Mouse (Mus musculus) limb, embryonic 11.5 days (tissue): ENCODE measurements at regions not wholly inside any gene's neighbourhood (a gene's known extent, or its start where the extent isn't known, plus 50 kb on each side); places are given as distances from the start of the nearest gene placed in this dataset.

Experiments used
- ATAC-seq: fragments of 200-750 bp; cut with Nextera tagmentation; 2 replicates; pipeline ENCODE4 v1.8.0; 2017; ENCODE audit warnings: low read depth; ENCODE audit not compliant: insufficient number of reproducible peaks, low FRiP score, low TSS enrichment
- DNase-seq: peaks from one replicate; pipeline ENCODE4 v3.0.0-alpha.2; 2015; ENCODE audit warnings: low spot score
- H3K27ac ChIP-seq: fragments of 300-500 bp; sonication (generic); replicated peaks from 2 replicates; pipeline ENCODE4 v1.5.1; 2014; ENCODE audit warnings: low read depth, mild to moderate bottlenecking, low read length
- H3K27me3 ChIP-seq: fragments of 300-500 bp; sonication (generic); 2 replicates; pipeline ENCODE4 v1.6.1; 2014; ENCODE audit warnings: mild to moderate bottlenecking, low read length, mixed read lengths; ENCODE audit not compliant: control insufficient read depth, insufficient read depth
- H3K36me3 ChIP-seq: fragments of 300-500 bp; sonication (generic); 2 replicates; pipeline ENCODE4 v1.6.1; 2014; ENCODE audit warnings: mild to moderate bottlenecking, low read length, moderate library complexity, mixed read lengths; ENCODE audit not compliant: control insufficient read depth, insufficient read depth
- H3K4me1 ChIP-seq: fragments of 300-500 bp; sonication (generic); 2 replicates; pipeline ENCODE4 v1.6.1; 2014; ENCODE audit warnings: low read length, mixed read lengths; ENCODE audit not compliant: control insufficient read depth, insufficient read depth
- H3K4me2 ChIP-seq: fragments of 300-500 bp; sonication (generic); 2 replicates; pipeline ENCODE4 v1.6.1; 2014; ENCODE audit warnings: low read depth, mild to moderate bottlenecking, moderate library complexity; ENCODE audit not compliant: severe bottlenecking
- H3K4me3 ChIP-seq: fragments of 300-500 bp; sonication (generic); 2 replicates; pipeline ENCODE4 v1.5.1; 2014; ENCODE audit warnings: low read depth, low read length
- H3K9ac ChIP-seq: fragments of 300-500 bp; sonication (generic); 2 replicates; pipeline ENCODE4 v1.6.1; 2014; ENCODE audit warnings: mild to moderate bottlenecking, low read length
- H3K9me3 ChIP-seq: fragments of 300-500 bp; sonication (generic); 2 replicates; pipeline ENCODE4 v1.6.1; 2016; ENCODE audit warnings: low read length; ENCODE audit not compliant: control insufficient read depth
- WGBS: fragments of 180-500 bp; shearing (Covaris S2); extraction: QIAGEN DNeasy Blood & Tissue Kit; methylation state at CpG from one replicate; pipeline ENCODE4 v1.1.7; 2014; 5-methylcytosine and 5-hydroxymethylcytosine counted together

GRCm38 (mm10) chr6:143361149-143361725 is 194.2 kb downstream of the Etnk1 start:
- Histone ChIP-seq H3K4me3 (no peak overlapping the region), H3K27me3 (no peaks in the 10 kb centered on the region), H3K4me2 (no peak overlapping the region), H3K9me3 (no peaks in the 10 kb centered on the region), H3K27ac (no peak overlapping the region), H3K9ac (no peak overlapping the region), H3K36me3 (no peaks in the 10 kb centered on the region), H3K4me1 (no peaks in the 10 kb centered on the region)
- no peak for ATAC-seq
- no peak for DNase-seq
- WGBS: 83% methylated on average over 5 of the region's 5 CpGs

GRCm38 (mm10) chr6:143361963-143362362 is 194.9 kb downstream of the Etnk1 start:
- Histone ChIP-seq H3K27ac (no peak overlapping the region), H3K27me3 (no peaks in the 10 kb centered on the region), H3K4me3 (no peak overlapping the region), H3K4me2 (no peak overlapping the region), H3K9me3 (no peaks in the 10 kb centered on the region), H3K4me1 (no peaks in the 10 kb centered on the region), H3K36me3 (no peaks in the 10 kb centered on the region), H3K9ac (no peak overlapping the region)
- no peak for ATAC-seq
- no peak for DNase-seq
- WGBS: 94% methylated on average over 2 of the region's 2 CpGs

GRCm38 (mm10) chr6:143365840-143366239 is 198.8 kb downstream of the Etnk1 start:
- H3K4me1 ChIP-seq: no peaks in the 10 kb centered on the region
- ATAC-seq: no peak
- H3K27me3 ChIP-seq: no peaks in the 10 kb centered on the region
- H3K27ac ChIP-seq: no peak overlapping the region
- no peaks in the 10 kb centered on the region for H3K9me3 ChIP-seq
- no peak overlapping the region for H3K4me2 ChIP-seq
- H3K36me3 ChIP-seq: no peaks in the 10 kb centered on the region
- no peak overlapping the region for H3K4me3 ChIP-seq
- H3K9ac ChIP-seq: no peak overlapping the region
- 88% methylated on average over 5 of the region's 5 CpGs for WGBS
- DNase-seq: no peak

GRCm38 (mm10) chr6:143367804-143368203 is 200.8 kb downstream of the Etnk1 start:
- DNase-seq: no peak

GRCm38 (mm10) chr6:143368646-143369045 is 201.6 kb downstream of the Etnk1 start:
- 78% methylated on average over 8 of the region's 8 CpGs for WGBS
- Histone ChIP-seq H3K4me3 (no peak overlapping the region), H3K4me2 (no peak overlapping the region), H3K4me1 (no peaks in the 10 kb centered on the region), H3K9me3 (no peaks in the 10 kb centered on the region), H3K36me3 (no peaks in the 10 kb centered on the region), H3K27me3 (no peaks in the 10 kb centered on the region), H3K9ac (no peak overlapping the region), H3K27ac (no peak overlapping the region)
- DNase-seq: no peak
- ATAC-seq: no peak

More at GRCm38 (mm10) chr6:143367804-143368203, 200.8 kb downstream of the Etnk1 start:
- Histone ChIP-seq H3K9me3 (no peaks in the 10 kb centered on the region), H3K4me3 (no peak overlapping the region), H3K27ac (no peak overlapping the region), H3K4me1 (no peaks in the 10 kb centered on the region), H3K27me3 (no peaks in the 10 kb centered on the region), H3K4me2 (no peak overlapping the region), H3K36me3 (no peaks in the 10 kb centered on the region), H3K9ac (no peak overlapping the region)
- no peak for ATAC-seq
- WGBS: 77% methylated on average over 3 of the region's 3 CpGs

GRCm38 (mm10) chr6:143372487-143372886 is 205.5 kb downstream of the Etnk1 start:
- Histone ChIP-seq H3K36me3 (no peaks in the 10 kb centered on the region), H3K4me2 (no peak overlapping the region), H3K9ac (no peak overlapping the region), H3K4me1 (no peaks in the 10 kb centered on the region), H3K27ac (no peak overlapping the region), H3K27me3 (no peaks in the 10 kb centered on the region), H3K9me3 (no peaks in the 10 kb centered on the region), H3K4me3 (no peak overlapping the region)
- 53% methylated on average over 5 of the region's 5 CpGs for WGBS
- ATAC-seq (no peak), DNase-seq (no peak)

GRCm38 (mm10) chr6:143373686-143374273 is 206.8 kb downstream of the Etnk1 start:
- no peaks in the 10 kb centered on the region for H3K4me1 ChIP-seq
- no peak overlapping the region for H3K4me2 ChIP-seq
- ATAC-seq (no peak; the same call in 1 of the 2 replicates), DNase-seq (peak; percentile 76)
- no peaks in the 10 kb centered on the region for H3K36me3 ChIP-seq
- no peaks in the 10 kb centered on the region for H3K27me3 ChIP-seq
- 53% methylated on average over 15 of the region's 15 CpGs for WGBS
- no peak overlapping the region for H3K9ac ChIP-seq
- H3K9me3 ChIP-seq: no peaks in the 10 kb centered on the region
- H3K4me3 ChIP-seq: no peak overlapping the region
- no peak overlapping the region for H3K27ac ChIP-seq

GRCm38 (mm10) chr6:143375951-143376713 is 209.1 kb downstream of the Etnk1 start:
- Histone ChIP-seq H3K4me1 (no peaks in the 10 kb centered on the region), H3K27ac (no peak overlapping the region), H3K4me2 (no peak overlapping the region), H3K27me3 (no peaks in the 10 kb centered on the region), H3K36me3 (no peaks in the 10 kb centered on the region), H3K9me3 (no peaks in the 10 kb centered on the region), H3K4me3 (no peak overlapping the region), H3K9ac (no peak overlapping the region)
- ATAC-seq (no peak), DNase-seq (no peak)
- WGBS: 85% methylated on average over 21 of the region's 21 CpGs
